Mouse (Mus musculus): ENCODE results near the gene Vamp9.

GRCm38 (mm10) chr5:99931910-99932309 lies 25.9 kb downstream of the Vamp9 start:
- TF ChIP-seq CTCF (IDR thresholded peaks at IDR 0.05; ENCODE audit: control insufficient read depth, insufficient read depth, insufficient replicate concordance, low read depth, low read length) (no peak), POLR2A (IDR thresholded peaks at IDR 0.05; ENCODE audit: control insufficient read depth, low read depth, low read length) (no peak)

Data from testis, adult 2 months (tissue).